Mouse (Mus musculus): ENCODE data around the gene Shisa5. TPM values are rescaled to one million over a fixed set of nuclear protein-coding genes. Genes with fewer than 3 reads are reported as not detected.

Gene Shisa5
- polyA plus RNA-seq (2012; ENCODE audit: low replicate concordance), result 2,043 and 2,626 TPM in 2 replicates

DNA sequence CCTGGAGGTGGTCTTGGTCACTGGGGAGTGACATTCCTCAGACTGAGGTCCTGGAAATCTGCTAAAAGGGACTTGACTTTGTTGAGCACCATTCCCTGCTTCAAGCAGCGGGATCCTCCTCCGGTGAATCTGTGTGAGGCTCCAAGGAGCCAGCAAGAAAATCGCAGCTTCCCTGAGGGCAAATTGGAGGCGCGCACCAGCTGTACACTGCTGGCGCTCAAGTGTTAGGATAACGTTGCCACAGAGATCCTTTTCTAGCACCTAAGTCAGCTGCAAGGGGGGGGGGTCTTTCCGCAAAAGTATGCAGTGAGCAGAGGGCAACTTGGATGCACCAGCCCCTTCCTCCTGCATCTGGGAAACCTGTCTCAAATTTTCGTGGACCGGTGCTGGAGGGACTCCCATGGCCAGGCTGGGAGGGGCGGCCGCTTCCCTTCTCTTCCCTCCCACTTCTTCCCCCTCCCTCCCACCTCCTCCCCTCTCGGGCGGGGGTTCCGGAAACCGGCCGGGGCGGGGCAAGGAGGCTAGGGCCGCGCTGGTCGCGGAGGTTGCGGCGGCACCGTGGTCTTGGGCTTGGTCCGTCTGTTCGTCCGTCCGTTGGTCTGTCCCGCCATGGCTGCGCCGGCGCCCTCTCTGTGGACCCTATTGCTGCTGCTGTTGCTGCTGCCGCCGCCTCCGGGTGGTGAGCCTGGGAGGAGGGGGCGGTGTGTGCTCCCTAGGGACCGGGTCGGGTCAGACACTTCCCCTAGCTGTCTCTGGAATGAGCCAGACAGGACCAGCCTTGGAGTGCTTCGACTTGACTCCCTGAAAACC is at the start of gene Shisa5:
Gene Shisa5 (plus strand): TSS at position 480 of the 810 bp plus-strand sequence.

DNA sequence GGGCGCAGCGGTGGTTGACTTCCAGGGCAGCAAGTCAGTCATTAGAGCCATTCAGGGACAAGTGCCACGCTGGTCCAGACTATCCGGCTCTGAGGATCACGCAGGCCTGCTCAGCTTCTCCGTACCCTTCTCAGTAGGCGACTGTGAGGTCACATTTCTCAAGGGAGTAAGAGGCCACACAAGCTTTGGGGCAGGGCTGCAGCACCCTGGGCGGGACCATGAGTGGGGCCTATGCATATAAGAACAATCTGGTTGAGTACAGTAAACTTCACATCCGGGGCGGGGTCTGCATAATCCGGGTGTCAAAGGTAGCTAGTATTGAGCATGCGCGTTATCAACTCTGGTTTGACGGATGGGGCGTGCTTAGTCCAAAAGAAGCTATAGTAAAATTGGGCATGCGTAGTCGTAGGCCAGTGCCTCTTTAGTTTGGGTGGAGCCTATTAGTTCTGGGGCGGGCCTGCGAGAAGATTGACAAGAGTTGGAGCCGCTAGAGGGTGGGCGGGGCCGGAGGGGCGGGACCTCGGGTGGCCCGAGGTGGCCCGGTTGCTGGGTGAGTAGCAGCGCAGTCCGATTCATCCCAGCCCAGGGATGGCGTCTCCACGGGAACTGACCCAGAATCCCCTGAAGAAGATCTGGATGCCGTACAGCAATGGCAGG is 46.8 kb upstream of the Shisa5 start, which contains the start of gene Pfkfb4:
Gene Pfkfb4 (plus strand): TSS at position 351 of the 657 bp plus-strand sequence.

DNA sequence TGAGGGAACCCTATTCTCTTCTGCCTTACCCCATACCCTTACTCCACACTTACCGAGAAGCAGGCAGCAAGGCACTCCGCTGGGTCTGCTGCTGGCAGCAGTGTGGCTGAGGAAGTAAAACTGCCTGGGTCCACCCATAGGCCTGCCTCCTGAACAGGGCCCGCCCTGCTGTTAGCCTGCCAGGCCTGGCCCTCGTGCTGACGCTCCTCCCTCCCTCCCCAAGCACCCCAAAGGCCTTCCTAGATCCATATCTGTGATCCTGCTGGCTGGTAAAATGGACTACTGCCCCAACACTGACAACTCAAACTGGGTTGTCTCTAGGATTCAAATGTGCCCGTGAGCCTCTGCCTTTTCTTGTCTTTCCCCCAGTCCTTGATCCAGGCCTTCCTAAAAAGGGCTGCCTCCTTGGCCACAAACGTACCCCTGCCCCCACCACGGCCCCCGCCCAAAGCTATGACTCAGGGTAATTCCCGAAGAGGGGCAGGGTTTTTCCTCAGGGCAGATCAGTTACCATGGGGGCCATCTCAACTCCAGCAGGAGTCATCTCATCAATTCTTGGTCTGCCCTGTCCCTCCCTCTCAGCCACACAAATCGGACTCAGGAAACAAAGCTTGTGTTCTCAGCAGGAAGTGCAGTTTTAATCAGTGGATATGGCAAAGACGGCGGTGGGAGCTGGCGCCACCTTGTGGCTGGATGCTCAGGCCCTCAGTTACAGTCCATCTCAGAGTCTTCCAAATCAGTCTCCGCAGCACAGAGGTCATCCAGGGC is 21.0 kb downstream of the Shisa5 start, which contains the start of gene Trex1:
Gene Trex1 (minus strand): TSS at position 599 of the 768 bp plus-strand sequence.

DNA sequence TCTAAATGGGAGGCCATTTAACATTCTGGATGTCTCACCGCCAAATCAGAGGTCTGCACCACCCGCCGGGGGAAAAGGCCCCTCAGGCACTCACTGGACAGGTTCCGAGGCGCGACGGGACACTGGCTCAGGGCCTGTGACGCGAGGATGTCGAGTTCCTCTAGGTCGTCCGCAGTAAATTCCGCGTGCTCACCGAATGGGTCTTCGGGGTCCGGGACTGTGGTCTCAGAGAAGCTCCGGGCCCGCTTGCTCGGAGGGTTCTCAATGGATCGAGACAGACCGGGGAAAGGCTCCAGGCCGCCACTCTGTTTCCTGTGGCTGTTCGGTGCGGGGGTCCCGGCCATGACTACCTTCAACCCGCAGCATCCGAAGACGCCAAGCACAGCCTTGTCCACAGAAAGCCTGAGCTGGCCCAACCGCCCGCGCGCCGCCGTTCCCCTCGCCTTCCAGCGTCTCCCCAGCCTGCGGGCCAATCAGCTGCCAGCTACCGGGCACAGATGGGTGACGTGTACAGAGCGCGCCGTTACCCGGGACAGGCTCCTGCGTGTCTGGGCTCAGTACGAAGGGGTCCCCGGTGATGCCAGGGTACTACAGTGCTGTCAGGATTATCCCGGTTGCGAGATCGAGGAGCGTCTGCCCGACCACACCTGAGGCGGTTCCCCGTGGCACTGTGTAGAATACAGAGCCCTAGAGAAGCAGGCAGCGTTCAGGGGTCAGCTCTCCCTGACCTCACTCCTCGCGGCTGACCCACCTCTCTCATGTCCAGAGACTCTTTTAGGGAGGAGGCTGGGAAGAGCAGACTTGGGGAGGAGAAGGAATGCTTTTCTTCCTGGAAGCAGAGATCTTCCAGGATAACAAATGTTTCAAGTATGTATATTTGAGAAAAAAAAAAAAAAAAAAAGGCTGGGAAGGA is 35.6 kb downstream of the Shisa5 start, which contains the start of gene Atrip:
Gene Atrip (minus strand): TSS at position 464 of the 913 bp plus-strand sequence.

DNA sequence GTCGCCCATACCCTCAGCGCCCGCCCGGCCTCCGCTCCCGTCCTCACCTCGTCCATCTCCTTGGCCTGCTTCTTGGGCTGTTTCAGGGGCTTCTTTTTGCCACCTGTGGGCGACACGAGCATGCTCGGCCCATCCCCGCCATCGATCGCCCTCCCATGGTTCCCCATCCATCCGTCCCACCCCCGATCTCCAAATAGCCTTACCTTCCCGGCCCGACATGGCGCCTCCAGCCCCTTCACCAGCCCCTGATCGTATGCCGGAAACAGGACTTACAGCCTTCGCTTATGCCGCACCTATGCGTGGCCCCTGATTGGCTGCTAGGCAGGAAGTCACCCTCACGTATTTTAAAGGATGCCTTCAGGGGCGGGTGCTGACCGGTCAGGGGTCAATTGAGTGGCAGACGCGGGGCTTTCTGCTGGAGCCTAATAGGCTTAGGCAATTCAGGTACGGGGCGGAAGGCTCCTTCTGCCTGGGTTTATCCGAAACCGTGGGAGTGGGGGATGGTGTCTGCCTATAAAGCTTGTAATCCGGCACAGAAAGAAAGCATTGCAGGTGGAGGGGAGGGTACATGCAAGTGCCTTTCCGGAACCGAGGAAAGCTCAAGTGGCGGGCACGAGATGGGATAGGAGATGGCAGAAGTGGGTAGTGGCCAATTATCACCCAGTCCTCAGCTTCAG is 43.9 kb downstream of the Shisa5 start, which contains the start of the genes Ccdc51 and Tma7:
Gene Ccdc51 (plus strand): TSS at position 370 of the 677 bp plus-strand sequence.
Gene Tma7 (minus strand): TSS at position 464 of the 677 bp plus-strand sequence.

DNA sequence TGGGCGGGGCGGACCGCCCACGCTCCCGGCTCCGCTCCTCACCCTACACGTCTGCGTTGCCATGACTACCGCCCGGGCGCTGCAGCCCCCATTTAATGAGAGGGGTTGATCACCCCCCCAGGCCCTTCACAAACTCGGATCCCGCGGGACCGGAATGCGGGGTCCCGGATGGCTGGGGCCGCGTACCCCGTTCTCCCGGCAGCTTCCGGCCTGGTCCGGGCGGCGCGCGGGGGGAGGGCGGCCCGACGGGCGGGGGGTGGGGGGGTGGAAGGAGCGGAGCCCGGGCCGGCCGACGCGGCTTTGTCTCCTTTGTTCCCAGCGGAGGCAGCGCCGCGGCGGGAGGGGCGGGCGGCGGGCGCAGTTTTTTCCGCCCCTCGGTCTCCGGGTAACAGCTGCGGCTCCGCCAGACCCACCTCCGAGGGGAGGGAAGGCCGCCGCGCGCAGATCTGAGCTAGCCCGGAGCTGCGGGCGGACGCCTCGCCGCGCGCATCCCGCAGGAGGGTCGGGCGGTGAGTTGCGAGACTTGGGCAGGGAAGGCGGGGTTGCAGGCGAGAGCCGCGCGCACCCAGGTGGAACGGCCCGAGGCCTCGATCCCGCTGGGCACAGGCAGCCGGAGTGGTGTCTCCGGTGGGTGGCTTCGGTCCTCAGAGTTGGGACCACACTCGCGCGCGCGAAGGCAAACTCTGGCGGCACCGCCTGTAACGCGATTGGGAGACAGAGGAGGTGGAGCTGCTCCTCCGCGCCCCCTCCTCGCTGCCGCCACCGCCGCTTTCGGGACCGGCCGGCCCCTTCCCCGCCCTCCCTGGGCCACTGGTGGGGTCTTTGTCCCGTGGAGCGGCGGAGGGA is 57.0 kb downstream of the Shisa5 start, which contains the start of gene Plxnb1:
Gene Plxnb1 (plus strand): TSS at position 253 of the 846 bp plus-strand sequence.

Other genes starting within 250 kb of the Shisa5 start
- 7.7 and 13.2 TPM in 2 replicates for gene Nckipsd, start 230.2 kb upstream of the Shisa5 start, polyA plus RNA-seq (2012; ENCODE audit: low replicate concordance)
- 0.09 and 0.69 TPM in 2 replicates for gene Celsr3, start 212.2 kb upstream of the Shisa5 start, polyA plus RNA-seq (2012; ENCODE audit: low replicate concordance)
- gene Slc26a6, start 185.3 kb upstream of the Shisa5 start, polyA plus RNA-seq (2012; ENCODE audit: low replicate concordance), result 5.3 and 8.4 TPM in 2 replicates
- gene Tmem89, start 123.9 kb upstream of the Shisa5 start, polyA plus RNA-seq (2012; ENCODE audit: low replicate concordance), result not detected in 2 replicates
- gene Uqcrc1, start 101.9 kb upstream of the Shisa5 start, polyA plus RNA-seq (2012; ENCODE audit: low replicate concordance), result 422 and 705 TPM in 2 replicates
- 1.0 and 1.1 TPM in 2 replicates for gene Col7a1, start 85.0 kb upstream of the Shisa5 start, polyA plus RNA-seq (2012; ENCODE audit: low replicate concordance)
- gene Ucn2, start 52.6 kb upstream of the Shisa5 start, polyA plus RNA-seq (2012; ENCODE audit: low replicate concordance), result not detected in 2 replicates
- gene Pfkfb4, start 46.8 kb upstream of the Shisa5 start, polyA plus RNA-seq (2012; ENCODE audit: low replicate concordance), result 1.0 and 2.1 TPM in 2 replicates
- gene Trex1, start 21.2 kb downstream of the Shisa5 start, polyA plus RNA-seq (2012; ENCODE audit: low replicate concordance), result 14.6 and 37.0 TPM in 2 replicates
- gene Atrip, start 35.6 kb downstream of the Shisa5 start, polyA plus RNA-seq (2012; ENCODE audit: low replicate concordance), result 6.7 and 7.7 TPM in 2 replicates
- gene Ccdc51, start 43.9 kb downstream of the Shisa5 start, polyA plus RNA-seq (2012; ENCODE audit: low replicate concordance), result 3.2 and 8.2 TPM in 2 replicates
- 89.1 and 139 TPM in 2 replicates for gene Tma7, start 44.0 kb downstream of the Shisa5 start, polyA plus RNA-seq (2012; ENCODE audit: low replicate concordance)
- 0.17 and 0.63 TPM in 2 replicates for gene Plxnb1, start 56.8 kb downstream of the Shisa5 start, polyA plus RNA-seq (2012; ENCODE audit: low replicate concordance)
- gene Fbxw21, start 123.5 kb downstream of the Shisa5 start, polyA plus RNA-seq (2012; ENCODE audit: low replicate concordance), result not detected in 2 replicates
- gene Fbxw13, start 157.4 kb downstream of the Shisa5 start, polyA plus RNA-seq (2012; ENCODE audit: low replicate concordance), result not detected in 2 replicates
- gene Fbxw20, start 196.2 kb downstream of the Shisa5 start, polyA plus RNA-seq (2012; ENCODE audit: low replicate concordance), result not detected in 2 replicates
- gene Fbxw14, start 249.1 kb downstream of the Shisa5 start, polyA plus RNA-seq (2012; ENCODE audit: low replicate concordance), result not detected in 2 replicates

Data from leukemia stem cell, adult 10-12 weeks (primary cell).